Mouse (Mus musculus) cerebellum, postnatal 25 days (tissue): ENCODE results near the gene Fxyd7.

ENCODE experiments used
- DNase-seq, 2 experiments: peaks; one replicate each; pipeline ENCODE4 v3.0.0; 2021; ENCODE audit warnings: mixed read lengths in 2 of 2

Fxyd7 gene

GRCm38 (mm10) chr7:31000505-31001020, 50.7 kb downstream of the Fxyd7 start:
- peak; percentile 56 to 74 for DNase-seq

DNA sequence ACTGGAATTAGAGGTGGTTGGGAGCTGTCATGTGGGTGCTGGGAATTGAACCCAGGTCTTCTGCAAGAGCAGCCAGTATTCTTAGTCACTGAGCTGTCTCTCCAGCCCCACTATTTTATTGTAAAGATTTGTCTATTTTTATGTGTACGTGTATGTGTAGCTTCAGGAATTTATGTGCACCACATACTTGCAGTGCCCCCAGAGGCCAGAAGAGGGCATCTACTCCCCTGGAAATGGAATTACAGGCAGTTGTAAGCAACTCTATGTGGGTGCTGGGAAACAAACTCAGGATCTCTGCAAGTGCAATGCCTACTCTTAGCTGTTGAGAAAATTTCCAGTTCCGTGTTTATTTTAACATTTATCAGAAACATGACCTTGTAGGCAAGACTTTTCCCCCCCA, 54.8 kb downstream of the Fxyd7 start:
- no peak for DNase-seq

DNA sequence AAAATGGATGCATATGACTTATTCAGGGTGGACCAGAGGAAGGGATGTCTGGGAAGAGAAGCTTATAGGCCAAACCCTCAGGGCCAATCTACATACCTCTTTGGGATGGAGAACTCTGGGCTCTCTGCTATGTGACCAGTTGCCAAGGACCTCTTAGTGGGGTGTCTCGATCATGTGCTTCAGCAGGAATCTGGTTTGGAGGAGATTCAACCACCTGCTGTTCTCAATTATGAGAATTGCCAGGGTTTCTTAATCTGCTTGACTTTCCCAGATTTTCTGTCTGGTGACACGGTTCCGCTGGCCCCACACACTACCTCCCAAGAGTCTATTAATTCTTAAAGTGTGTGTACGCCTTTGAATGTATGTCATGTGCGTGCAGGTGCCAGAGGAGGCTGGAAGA, 57.3 kb downstream of the Fxyd7 start:
- DNase-seq: peak in 1 of 2 experiments; percentile 42
